Mouse (Mus musculus): ENCODE measurements around the gene Asz1.

DNA sequence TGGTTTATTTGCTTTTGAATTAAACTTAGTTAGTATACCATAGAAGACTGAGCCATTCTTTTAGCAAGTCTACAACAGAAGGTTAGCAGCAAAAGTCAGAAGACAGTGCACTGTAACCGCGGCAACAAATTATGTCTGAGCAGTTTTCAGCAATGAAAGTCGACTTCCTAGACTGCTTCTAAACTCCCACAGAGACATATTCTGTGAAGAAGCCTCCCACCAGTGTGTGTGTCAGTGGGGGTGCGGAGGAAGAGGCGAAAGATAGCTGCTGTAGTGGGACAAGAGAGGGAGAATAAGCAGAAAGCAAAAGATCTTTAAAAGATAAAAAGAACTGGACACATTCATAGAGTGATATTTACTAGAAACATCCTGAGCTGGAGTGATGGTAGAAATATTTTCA, 57.2 kb downstream of the Asz1 start:
- TF ChIP-seq CTCF (IDR thresholded peaks at IDR 0.05; ENCODE audit: control insufficient read depth, insufficient read depth, insufficient read length) (no peak), USF1 (IDR thresholded peaks at IDR 0.05; ENCODE audit: low read depth) (no peak), MYOG (IDR thresholded peaks at IDR 0.05; ENCODE audit: control insufficient read depth, extremely low read depth, insufficient read length) (no peak), FOSL1 (IDR thresholded peaks at IDR 0.05; ENCODE audit: insufficient read depth, low read length, poor library complexity, severe bottlenecking) (no peak)

Data from C2C12 (cell line).